Comparison of ENCODE assay signal across 11 mouse cellular contexts in the genomic region with DNA sequence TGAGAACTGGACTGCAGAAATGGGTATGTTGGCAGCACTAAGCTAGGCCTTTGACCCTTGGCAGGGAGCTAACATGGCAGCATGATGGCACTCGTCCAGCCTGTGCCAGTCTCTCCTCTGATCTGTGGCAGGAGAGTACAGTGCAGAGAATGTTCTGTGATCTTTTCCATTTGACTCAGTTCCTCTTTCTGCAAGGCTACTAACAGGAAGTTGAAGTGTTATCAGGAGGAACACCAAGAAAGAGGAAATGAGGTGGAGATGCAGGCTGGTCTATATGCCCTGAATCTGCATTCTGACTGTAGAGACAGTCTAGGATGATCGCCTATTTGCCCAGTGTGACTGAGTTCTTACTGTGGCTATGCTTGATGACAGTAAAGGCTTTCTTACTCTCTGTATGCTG. TPM values are rescaled to one million over a fixed set of nuclear protein-coding genes. Genes with fewer than 3 reads are reported as not detected.
DNase-seq lines count a peak whose midpoint lies in the region; ATAC-seq and TF ChIP-seq lines count a peak whose summit lies in the region.
"Had no signal": no experiment of that assay in that cellular context is flagged by ENCODE, and none has a peak within 500 bp of the region (broad histone marks: within the 10 kb centered on the region; RNA-seq: fewer than 3 reads in every experiment).

No protein-coding gene starts in this region.

- DNase-seq in adrenal gland, postnatal 25 days: peak; percentile 17
- DNase-seq in adrenal gland, adult 8-10 months: no peak
- DNase-seq in left cerebral cortex, postnatal 14 days (ENCODE audit: low spot score in 2 of 2): peak; percentile 32 to 55
- DNase-seq in left cerebral cortex, adult 8-10 months (ENCODE audit: low spot score in 2 of 2): no peak
- no peak for DNase-seq in thymus, postnatal 14 days
- no peak for DNase-seq in c-Kit-positive CD71-positive TER-119-positive erythroid progenitor cells, embryonic 14.5 days (ENCODE audit: low spot score)
- DNase-seq: cerebellum, adult 9-10 months; lung, embryonic 14.5 days had no signal

- H3K27ac ChIP-seq in bone marrow, adult 2 months (ENCODE audit: control insufficient read depth, insufficient read depth, low read depth, low read length, poor library complexity): peak overlapping the region; percentile 60; the same call in 1 of the 2 replicates
- H3K27ac ChIP-seq: kidney, postnatal 0 days had no signal

- H3K4me1 ChIP-seq in bone marrow, adult 2 months (ENCODE audit: control insufficient read depth, insufficient read depth, low read length): peaks cover 1% of the 10 kb centered on the region

- intact Hi-C loops in left cerebral cortex, postnatal 14 days (cut with DNase I): no loop called here

- no peak overlapping the region for H3K4me3 ChIP-seq in bone marrow, adult 2 months (replicated peaks; ENCODE audit: control insufficient read depth, low read depth, low read length)

- TF ChIP-seq POLR2A in bone marrow, adult 2 months (IDR thresholded peaks at IDR 0.05; ENCODE audit: borderline replicate concordance, control insufficient read depth, low read depth, low read length): no peak

- WGBS in bone marrow, adult 2 months: 9% methylated on average over 2 of the region's 2 CpGs

- no peak for TF ChIP-seq CTCF in bone marrow, adult 2 months (IDR thresholded peaks at IDR 0.05; ENCODE audit: control insufficient read depth, insufficient read depth, low read length)

- peak; percentile 99 for ATAC-seq in megakaryocyte, adult 5-6 weeks (ENCODE audit: poor library complexity, severe bottlenecking)

RNA-seq across cellular contexts. Expression of a gene that starts 21.4 kb away (rescaled TPM):
- 12.4 and 18.9 TPM in 2 replicates for total RNA-seq in adrenal gland, postnatal 25 days (2021)
- 10 to 100 TPM; 14.3 to 15.0 (median 14.6) TPM for total RNA-seq in adrenal gland, adult 8-10 months (2022)
- total RNA-seq in left cerebral cortex, postnatal 14 days (2021): 1 to 10 TPM; 3.2 to 3.8 TPM
- total RNA-seq in left cerebral cortex, adult 8-10 months (2022): 1 to 10 TPM; 4.5 to 6.3 (median 5.2) TPM
- 7.6 and 10.7 TPM in 2 replicates for polyA plus RNA-seq in bone marrow, adult 2 months (2011; ENCODE audit: insufficient read depth, insufficient read length, low replicate concordance, missing spikeins)
- total RNA-seq in megakaryocyte, adult 5-6 weeks (2015): 19.2 and 20.1 TPM in 2 replicates
- total RNA-seq in megakaryocyte, adult 5-6 weeks (2017): 7.5 and 9.6 TPM in 2 replicates

RNA-seq across cellular contexts. Expression of a gene that starts 21.5 kb away (rescaled TPM):
- 22.6 and 28.9 TPM in 2 replicates for total RNA-seq in adrenal gland, postnatal 25 days (2021)
- total RNA-seq in adrenal gland, adult 8-10 months (2022): 10 to 100 TPM; 16.3 to 21.5 (median 18.4) TPM
- total RNA-seq in left cerebral cortex, postnatal 14 days (2021): 10 to 100 TPM; 28.7 to 29.7 TPM
- 10 to 100 TPM; 12.0 to 15.0 (median 13.5) TPM for total RNA-seq in left cerebral cortex, adult 8-10 months (2022)
- polyA plus RNA-seq in bone marrow, adult 2 months (2011; ENCODE audit: insufficient read depth, insufficient read length, low replicate concordance, missing spikeins): 26.1 and 28.9 TPM in 2 replicates
- total RNA-seq in megakaryocyte, adult 5-6 weeks (2015): 40.0 and 41.8 TPM in 2 replicates
- total RNA-seq in megakaryocyte, adult 5-6 weeks (2017): 74.2 and 88.3 TPM in 2 replicates

RNA-seq across cellular contexts. Expression of a gene that starts 43.8 kb away (rescaled TPM):
- 1.2 and 4.2 TPM in 2 replicates for total RNA-seq in adrenal gland, postnatal 25 days (2021)
- total RNA-seq in adrenal gland, adult 8-10 months (2022): 1 to 10 TPM in 2 of 4 experiments, under 1 TPM in 2; 0.78 to 1.6 (median 1.3) TPM
- 1 to 10 TPM; 1.6 to 4.1 TPM for total RNA-seq in left cerebral cortex, postnatal 14 days (2021)
- total RNA-seq in left cerebral cortex, adult 8-10 months (2022): 1 to 10 TPM; 2.1 to 5.7 (median 3.1) TPM
- 14.2 and 18.7 TPM in 2 replicates for polyA plus RNA-seq in bone marrow, adult 2 months (2011; ENCODE audit: insufficient read depth, insufficient read length, low replicate concordance, missing spikeins)
- 21.0 and 25.9 TPM in 2 replicates for total RNA-seq in megakaryocyte, adult 5-6 weeks (2015)
- total RNA-seq in megakaryocyte, adult 5-6 weeks (2017): 30.1 and 70.6 TPM in 2 replicates

Comparison
In these comparisons a context has a peak if more than half of its experiments do, and no peak if none do; other contexts are left out.
1. DNase-seq: peak in adrenal gland, postnatal 25 days (single experiment) and left cerebral cortex, postnatal 14 days (2 of 2); none in adrenal gland, adult 8-10 months (single experiment), left cerebral cortex, adult 8-10 months (0 of 2), thymus, postnatal 14 days (single experiment) and c-Kit-positive CD71-positive TER-119-positive erythroid progenitor cells, embryonic 14.5 days (single experiment).